Mouse (Mus musculus) ES-E14 (cell line): ENCODE measurements around the gene Cyth1.

Experiments
- CHD2 ChIP-seq: IDR thresholded peaks from 2 replicates; pipeline ENCODE4 v1.6.1; 2014; ENCODE audit warnings: mild to moderate bottlenecking, low read depth, low read length, inconsistent platforms
- HCFC1 ChIP-seq: IDR thresholded peaks from 2 replicates; pipeline ENCODE4 v1.6.1; 2012; ENCODE audit warnings: low read length, inconsistent platforms, borderline replicate concordance; ENCODE audit not compliant: insufficient read depth
- MAFK ChIP-seq: IDR thresholded peaks from 2 replicates; pipeline ENCODE4 v1.6.1; 2014; ENCODE audit warnings: mild to moderate bottlenecking, low read depth, low read length, inconsistent platforms; ENCODE audit not compliant: insufficient read depth
- ZC3H11A ChIP-seq: IDR thresholded peaks from 2 replicates; pipeline ENCODE4 v1.6.1; 2012; ENCODE audit warnings: low read depth, mild to moderate bottlenecking, inconsistent platforms, low read length, borderline replicate concordance

DNA sequence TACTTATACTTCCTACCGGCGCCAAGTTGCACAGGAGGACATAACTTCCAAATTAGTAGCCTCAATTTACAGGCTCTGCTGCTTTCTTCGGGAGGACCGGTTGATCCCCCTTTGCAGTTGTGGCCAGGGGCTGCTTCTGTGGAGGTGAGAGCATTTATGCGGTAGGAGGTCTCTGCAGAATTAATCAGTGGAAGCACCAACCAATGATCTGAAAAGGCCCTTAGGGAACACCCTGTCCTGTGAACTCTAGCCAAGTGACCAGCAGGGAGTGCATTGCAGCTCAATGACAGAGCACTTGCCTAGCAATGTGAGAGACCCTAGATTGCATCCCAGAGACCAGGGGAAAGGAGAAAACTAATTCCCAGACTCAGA lies 606 bp upstream of the Cyth1 start:
- no peak for TF ChIP-seq HCFC1
- TF ChIP-seq CHD2: no peak
- TF ChIP-seq MAFK: no peak
- TF ChIP-seq ZC3H11A: no peak
